Mouse (Mus musculus) ZHBTc4 (cell line): Measurements from ENCODE around the gene Casc4.

Source experiments
- DNase-seq: peaks from one replicate; pipeline ENCODE4 v3.0.0-alpha.2; 2011; ENCODE audit warnings: low read depth, low spot score

Gene Casc4

GRCm38 (mm10) chr2:121866632-121867050 is at the start of gene Casc4:
Gene Casc4 (plus strand): TSS chr2:121866970.
- peak; percentile 98 for DNase-seq

DNA sequence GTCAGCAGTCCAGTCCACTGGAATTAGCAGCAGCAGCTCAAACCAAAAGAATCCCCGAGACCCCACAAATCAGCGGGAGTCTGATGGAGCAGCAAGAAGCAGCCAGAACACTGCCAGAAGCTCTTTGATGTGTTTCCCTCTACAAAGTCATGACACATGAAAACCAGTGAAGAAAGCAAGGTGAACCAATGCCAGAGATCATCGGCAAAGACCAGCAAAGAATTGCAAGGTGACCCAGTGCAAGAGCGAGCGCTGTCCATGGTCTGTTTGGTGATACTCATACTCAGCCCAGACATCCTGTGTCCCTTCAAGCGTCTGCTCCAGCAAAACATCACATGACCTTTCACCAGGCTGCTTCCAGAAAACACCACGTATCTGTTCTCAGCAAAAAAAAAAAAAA is 45.0 kb upstream of the Casc4 start:
- peak; percentile 60 for DNase-seq

- DNase-seq = no peak
Measured at GRCm38 (mm10) chr2:121824653-121825052, 42.1 kb upstream of the Casc4 start.

GRCm38 (mm10) chr2:121826189-121826588 is 40.6 kb upstream of the Casc4 start:
- DNase-seq = peak; percentile 23

- no peak for DNase-seq
Measured at GRCm38 (mm10) chr2:121828411-121828810, 38.4 kb upstream of the Casc4 start.

GRCm38 (mm10) chr2:121832484-121832894 is 34.3 kb upstream of the Casc4 start:
- peak; percentile 75 for DNase-seq

GRCm38 (mm10) chr2:121834926-121835325 is 31.8 kb upstream of the Casc4 start:
- peak; percentile 59 for DNase-seq

DNA sequence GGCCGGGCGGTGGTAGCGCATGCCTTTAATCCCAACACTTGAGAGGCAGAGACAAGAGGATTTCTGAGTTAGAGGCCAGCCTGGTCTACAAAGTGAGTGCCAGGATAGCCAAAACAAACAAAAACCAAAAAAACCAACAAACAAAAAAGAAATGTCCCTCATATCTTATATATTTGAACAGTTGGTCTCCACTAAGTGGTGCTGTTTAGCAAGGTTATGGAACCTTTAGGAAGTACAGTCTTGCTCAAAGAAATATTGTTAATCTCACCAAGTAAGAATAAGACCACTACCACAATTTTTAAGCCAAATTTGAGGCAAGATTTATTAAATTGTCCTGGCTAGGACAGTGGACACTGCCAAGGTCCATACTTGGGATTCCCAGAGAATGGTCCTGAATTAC is 25.3 kb upstream of the Casc4 start:
- DNase-seq = no peak

- no peak for DNase-seq
Measured at GRCm38 (mm10) chr2:121842249-121842648, 24.5 kb upstream of the Casc4 start.

DNA sequence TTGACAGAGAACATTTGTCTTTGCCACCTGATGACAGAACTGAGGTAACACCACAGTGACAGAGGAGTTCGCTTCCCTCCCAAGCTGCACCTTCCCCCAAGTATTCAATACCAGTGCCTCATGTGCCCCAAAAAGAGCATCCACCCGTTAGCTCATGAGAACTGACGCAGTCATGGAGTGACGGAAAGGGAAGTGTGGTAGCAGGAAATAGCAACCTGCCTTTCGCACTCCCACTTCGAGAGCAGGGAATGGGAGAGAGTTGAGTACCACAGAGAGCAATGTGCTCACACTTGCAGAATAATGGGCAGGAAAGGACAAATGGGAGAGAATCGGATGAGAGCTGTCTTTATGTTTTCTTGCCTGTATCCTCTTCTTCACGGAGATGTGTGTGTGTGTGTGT is 20.7 kb upstream of the Casc4 start:
- DNase-seq = no peak

GRCm38 (mm10) chr2:121852045-121852444 is 14.7 kb upstream of the Casc4 start:
- DNase-seq = no peak

- DNase-seq = no peak
Measured at GRCm38 (mm10) chr2:121853974-121854373, 12.8 kb upstream of the Casc4 start.

DNA sequence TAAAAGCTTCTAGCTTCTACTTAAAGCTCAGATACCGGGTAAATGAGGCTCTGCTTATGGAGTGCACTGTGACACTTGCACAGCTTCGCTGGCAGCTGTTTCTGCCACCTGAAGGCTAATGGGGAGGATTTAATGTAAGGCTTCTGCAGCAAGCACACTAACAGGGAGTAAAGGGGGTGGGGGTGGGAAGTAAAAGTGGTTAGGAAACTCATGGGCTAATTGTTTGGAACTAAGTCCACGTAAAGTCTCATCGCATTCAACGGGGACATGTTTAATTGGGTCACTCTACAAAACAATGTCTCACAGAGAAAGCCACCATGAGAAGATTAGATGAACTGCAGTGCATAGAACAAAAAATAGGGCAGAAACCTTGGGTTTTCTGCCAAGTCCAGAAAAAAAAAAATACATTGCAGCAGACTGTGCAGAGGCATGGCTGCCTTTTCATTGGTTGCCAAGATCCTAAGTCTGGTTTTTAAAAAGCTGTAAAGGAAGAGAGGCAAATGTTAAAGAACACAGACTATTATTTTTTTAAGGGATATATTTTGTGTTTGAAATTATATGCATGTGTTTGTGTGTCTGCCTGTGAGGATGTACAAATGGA is 7.3 kb upstream of the Casc4 start:
- no peak for DNase-seq

- DNase-seq = no peak
Measured at GRCm38 (mm10) chr2:121866071-121866601, 634 bp upstream of the Casc4 start.

DNA sequence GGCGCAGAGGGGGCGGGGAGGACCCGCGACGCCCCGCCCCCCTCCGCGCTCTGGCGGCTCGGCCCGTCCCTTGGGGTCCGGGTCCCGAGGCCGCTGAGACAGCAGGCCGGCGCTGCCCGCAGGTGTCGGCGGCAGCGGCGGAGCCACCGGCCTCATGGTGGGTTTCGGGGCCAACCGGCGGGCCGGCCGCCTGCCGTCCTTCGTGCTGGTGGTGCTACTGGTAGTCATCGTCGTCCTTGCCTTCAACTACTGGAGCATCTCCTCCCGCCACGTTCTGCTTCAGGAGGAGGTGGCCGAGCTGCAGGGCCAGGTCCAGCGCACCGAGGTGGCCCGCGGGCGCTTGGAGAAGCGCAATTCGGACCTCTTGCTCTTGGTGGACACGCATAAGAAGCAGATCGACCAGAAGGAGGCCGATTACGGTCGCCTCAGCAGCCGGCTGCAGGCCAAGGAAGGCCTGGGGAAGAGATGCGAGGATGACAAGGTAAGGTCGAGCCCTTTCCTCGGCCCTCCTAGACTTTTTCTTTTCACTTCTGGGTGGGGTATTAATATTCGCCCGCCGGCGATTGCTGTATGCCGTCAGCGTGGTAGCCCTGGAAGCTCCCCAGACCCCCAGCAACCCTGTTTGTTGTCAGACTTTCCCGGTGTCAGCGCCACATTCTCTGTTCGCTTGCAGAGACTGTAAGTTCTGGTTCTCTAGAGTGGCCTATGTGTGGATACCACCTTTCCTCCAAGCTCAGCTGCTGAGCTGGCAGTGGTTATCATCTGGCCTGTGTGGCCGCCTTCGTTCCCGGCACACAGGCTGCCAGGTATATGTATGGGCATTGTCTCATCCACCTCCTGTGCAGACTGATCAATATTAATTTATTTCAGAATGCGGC is 520 bp downstream of the Casc4 start:
- DNase-seq = no peak

DNA sequence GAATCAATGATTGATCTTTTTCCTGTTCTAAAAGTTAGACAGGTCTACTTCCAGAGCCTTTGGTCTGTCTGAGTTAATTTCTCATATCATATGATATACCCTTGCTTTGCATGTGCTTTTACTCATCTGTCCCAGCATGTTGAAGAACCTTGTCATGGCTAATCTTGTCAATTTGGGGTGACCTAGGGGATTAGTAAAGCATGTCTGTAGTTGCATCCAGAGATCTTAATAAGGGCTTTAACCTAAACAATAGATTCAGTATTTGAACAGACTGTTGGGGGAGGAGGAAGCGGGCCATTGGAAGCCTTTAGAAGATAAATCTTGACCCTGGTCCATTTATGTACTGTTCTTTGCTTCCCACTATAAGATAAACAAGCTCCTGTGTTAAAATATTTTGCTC is 12.7 kb downstream of the Casc4 start:
- no peak for DNase-seq

DNA sequence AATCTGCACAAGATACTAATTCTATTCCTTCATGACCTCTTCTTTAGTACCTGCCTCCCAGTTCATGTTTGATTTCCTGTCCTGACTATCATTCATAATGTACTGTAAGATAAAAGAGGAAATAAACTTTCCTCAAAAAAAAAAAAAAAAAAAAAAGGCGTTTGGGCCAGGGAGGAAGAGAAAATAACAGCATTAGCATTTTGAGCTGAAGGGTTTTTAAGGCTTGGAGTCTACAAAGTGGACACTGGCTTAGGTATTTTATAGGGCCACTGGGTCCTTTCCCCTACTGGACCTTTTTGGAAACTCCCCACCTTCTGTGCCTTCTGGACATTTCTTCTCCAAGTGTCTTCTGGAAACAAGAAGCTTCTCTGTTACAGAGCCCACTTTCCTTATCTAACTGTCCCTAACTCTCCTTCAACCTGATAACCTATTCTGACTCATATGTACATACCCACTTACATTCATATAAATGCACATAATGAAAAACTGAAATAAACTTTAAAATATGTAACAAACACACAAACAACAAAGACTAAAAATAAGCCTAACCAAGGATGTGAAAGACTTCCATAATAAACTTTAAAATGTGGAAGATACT is 18.8 kb downstream of the Casc4 start:
- DNase-seq = no peak

DNA sequence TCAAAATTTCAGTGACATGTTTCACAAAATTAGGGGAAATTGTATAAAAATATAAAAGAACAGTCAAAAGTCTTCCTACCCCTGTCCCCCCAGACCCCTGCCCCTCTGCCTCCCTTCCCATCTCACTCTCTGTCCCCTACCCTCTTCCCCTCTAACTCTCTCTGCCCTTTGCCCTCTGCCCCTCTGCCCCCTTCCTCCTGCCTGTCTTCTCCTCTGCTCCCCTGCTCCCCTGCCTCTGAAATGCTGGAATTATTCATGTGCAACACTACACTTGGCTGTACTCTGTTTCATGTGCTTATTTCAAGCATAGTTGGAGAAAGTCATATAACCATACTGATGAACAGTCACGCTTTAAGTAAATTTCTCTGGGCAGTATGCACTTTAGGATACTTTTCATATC is 19.6 kb downstream of the Casc4 start:
- DNase-seq = no peak

DNA sequence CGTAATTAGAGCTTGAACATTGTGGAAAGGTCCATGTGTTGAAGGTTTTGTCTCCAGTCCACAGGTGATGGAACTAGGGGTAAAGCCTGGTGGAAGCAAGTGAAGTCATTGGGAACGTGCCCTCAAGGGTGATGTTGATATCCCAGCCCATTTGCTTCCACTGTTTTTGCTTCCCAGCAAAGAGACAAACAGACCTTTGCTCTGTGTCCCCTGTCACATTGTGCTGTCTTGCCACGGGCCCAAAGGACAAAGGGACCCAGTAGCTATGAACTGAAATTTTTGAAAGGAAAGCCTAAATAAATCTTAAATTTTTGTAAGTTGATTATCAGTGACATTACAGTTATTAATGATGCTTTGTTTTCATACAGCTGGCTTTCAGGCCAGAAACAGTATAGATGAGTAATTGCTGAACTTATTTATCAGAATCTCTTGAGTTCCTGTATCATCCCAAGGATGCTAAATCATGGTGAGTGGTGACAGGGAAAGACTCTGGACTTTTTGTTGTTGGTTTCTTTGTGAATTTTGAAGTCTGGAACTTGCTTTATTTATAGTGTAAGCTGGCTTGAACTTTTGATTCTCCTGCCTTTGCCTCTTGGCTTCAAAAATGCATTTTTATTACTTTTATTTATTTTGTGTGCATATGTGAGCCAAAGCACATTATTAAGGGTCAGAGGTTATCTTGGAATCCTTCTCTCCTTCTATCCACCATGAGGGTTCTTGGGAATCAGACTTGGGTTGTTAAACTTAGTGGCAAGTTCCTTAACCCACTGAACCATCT is 22.1 kb downstream of the Casc4 start:
- DNase-seq = no peak

DNA sequence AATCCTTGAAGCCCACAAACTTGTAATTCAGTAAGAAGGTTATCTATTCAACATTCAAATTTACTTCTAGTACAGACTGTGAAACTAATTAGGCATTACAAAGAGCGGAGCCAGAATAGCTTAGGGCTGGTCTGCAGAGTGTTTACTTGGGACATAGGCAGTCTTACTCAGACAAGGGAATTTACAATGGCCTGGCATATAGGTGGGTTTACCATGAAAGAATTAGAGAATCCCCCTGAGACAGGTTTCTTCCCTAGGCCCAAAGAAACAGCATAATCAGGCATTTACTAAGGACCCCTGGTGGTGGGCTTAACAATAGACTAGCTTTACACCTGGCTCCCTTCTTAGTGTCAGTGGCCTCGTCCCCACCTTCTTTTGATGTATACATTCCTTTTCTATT is 28.5 kb downstream of the Casc4 start:
- peak; percentile 90 for DNase-seq

DNA sequence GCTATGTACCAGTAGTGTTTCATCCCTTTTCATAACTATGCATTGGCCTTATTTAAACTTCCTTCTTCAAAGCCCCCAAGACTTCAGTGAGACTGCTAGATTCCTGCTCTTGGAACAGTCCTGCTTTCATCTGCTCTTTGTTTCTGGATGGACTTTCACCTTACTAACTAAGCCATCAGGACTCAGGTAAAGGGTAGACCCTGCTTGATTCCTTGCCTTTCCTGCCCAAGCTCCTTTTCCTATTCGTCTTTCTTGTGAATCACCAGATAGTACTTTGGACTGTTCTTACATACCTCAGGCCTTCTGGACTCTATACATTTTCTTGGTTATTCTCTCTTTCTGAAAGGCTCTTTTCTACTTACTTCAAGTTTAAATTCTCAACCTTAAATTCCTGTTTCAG is 30.1 kb downstream of the Casc4 start:
- no peak for DNase-seq

GRCm38 (mm10) chr2:121909975-121910374 is 43.2 kb downstream of the Casc4 start:
- DNase-seq = peak; percentile 21
